Mouse (Mus musculus) spleen, adult 12 weeks (tissue): ENCODE results near the gene Zfp3.
"Not testable (repeated sequence)": the region's sequence is repeated elsewhere in the genome, so short reads cannot be mapped to it uniquely, and the experiment has no call there.

Source experiments
- DNase-seq: peaks from one replicate; pipeline ENCODE4 v3.0.0; 2022; ENCODE audit warnings: low spot score

Zfp3 gene

GRCm38 (mm10) chr11:70760446-70760845, 3.6 kb upstream of the Zfp3 start:
- not testable (repeated sequence) for DNase-seq

- DNase-seq = no peak
Measured at GRCm38 (mm10) chr11:70762641-70763040, 1.4 kb upstream of the Zfp3 start.

- no peak for DNase-seq
Measured at GRCm38 (mm10) chr11:70763582-70763935, 450 bp upstream of the Zfp3 start.

GRCm38 (mm10) chr11:70765776-70766445, 1.9 kb downstream of the Zfp3 start:
- DNase-seq = no peak

- no peak for DNase-seq
Measured at GRCm38 (mm10) chr11:70770804-70771203, 6.8 kb downstream of the Zfp3 start.

GRCm38 (mm10) chr11:70776830-70777571, 13.0 kb downstream of the Zfp3 start:
- DNase-seq = peak; percentile 40

GRCm38 (mm10) chr11:70777634-70778033, 13.6 kb downstream of the Zfp3 start:
- no peak for DNase-seq

GRCm38 (mm10) chr11:70778058-70778457, 14.0 kb downstream of the Zfp3 start:
- not testable (repeated sequence) for DNase-seq

- no peak for DNase-seq
Measured at GRCm38 (mm10) chr11:70785908-70786307, 21.9 kb downstream of the Zfp3 start.

GRCm38 (mm10) chr11:70787052-70787451, 23.0 kb downstream of the Zfp3 start:
- no peak for DNase-seq

- no peak for DNase-seq
Measured at GRCm38 (mm10) chr11:70788972-70789655, 25.1 kb downstream of the Zfp3 start.

GRCm38 (mm10) chr11:70790426-70790825, 26.4 kb downstream of the Zfp3 start:
- no peak for DNase-seq

- DNase-seq = no peak
Measured at GRCm38 (mm10) chr11:70790874-70791551, 27.0 kb downstream of the Zfp3 start.

- DNase-seq = no peak
Measured at GRCm38 (mm10) chr11:70791676-70792075, 27.7 kb downstream of the Zfp3 start.

- DNase-seq = no peak
Measured at GRCm38 (mm10) chr11:70792409-70792808, 28.4 kb downstream of the Zfp3 start.

- DNase-seq = no peak
Measured at GRCm38 (mm10) chr11:70802208-70802864, 38.3 kb downstream of the Zfp3 start.

- no peak for DNase-seq
Measured at GRCm38 (mm10) chr11:70802865-70803261, 38.9 kb downstream of the Zfp3 start.

GRCm38 (mm10) chr11:70803711-70804200, 39.7 kb downstream of the Zfp3 start:
- DNase-seq = peak; percentile 27

GRCm38 (mm10) chr11:70804395-70804794, 40.4 kb downstream of the Zfp3 start:
- no peak for DNase-seq

GRCm38 (mm10) chr11:70805641-70806175, 41.7 kb downstream of the Zfp3 start:
- no peak for DNase-seq

- DNase-seq = no peak
Measured at GRCm38 (mm10) chr11:70806697-70807096, 42.7 kb downstream of the Zfp3 start.
